Mouse (Mus musculus) olfactory bulb, adult 2 months (tissue): ENCODE data around the gene Marc2.

ENCODE experiments used
- CTCF ChIP-seq: fragments of 200-500 bp; IDR thresholded peaks from 2 replicates; pipeline ENCODE4 v1.5.1; 2012; ENCODE audit warnings: low read depth, mild to moderate bottlenecking, low read length, moderate library complexity; ENCODE audit not compliant: insufficient read depth
- POLR2A ChIP-seq: fragments of 200-500 bp; IDR thresholded peaks from 2 replicates; pipeline ENCODE4 v1.6.1; 2012; ENCODE audit warnings: mild to moderate bottlenecking, low read depth, low read length, moderate library complexity; ENCODE audit not compliant: insufficient read depth

GRCm38 (mm10) chr1:184864381-184864801 lies 18.1 kb upstream of the Marc2 start:
- TF ChIP-seq POLR2A (no peak), CTCF (no peak)
